Mouse (Mus musculus) urinary bladder, postnatal 14 days (tissue): Measurements from ENCODE around the gene Gm11034.

Source experiments
- DNase-seq: peaks from one replicate; pipeline ENCODE4 v3.0.0; 2021; ENCODE audit warnings: low spot score

Gene Gm11034

DNA sequence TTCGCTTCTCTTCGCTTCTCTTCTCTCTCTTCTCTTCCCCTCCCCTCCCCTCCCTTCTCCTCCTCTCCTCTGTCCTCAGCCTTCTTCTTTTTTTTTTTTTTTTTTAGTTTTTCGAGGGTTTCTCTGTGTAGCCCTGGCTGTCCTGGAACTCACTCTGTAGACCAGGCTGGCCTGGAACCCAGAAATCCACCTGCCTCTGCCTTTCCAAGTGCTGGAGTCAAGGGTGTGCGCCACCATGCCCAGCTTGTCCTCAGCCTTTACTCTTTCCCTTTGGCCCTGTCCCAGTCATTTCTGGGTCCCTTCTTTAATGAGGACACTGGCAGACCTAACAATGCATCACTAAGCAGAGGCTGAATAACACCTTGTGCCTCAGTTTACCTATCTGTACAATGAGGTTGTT is at the start of gene Gm11034:
Gm11034 (minus strand) TSS at position 101 of the 400 bp plus-strand sequence.
- no peak for DNase-seq

DNA sequence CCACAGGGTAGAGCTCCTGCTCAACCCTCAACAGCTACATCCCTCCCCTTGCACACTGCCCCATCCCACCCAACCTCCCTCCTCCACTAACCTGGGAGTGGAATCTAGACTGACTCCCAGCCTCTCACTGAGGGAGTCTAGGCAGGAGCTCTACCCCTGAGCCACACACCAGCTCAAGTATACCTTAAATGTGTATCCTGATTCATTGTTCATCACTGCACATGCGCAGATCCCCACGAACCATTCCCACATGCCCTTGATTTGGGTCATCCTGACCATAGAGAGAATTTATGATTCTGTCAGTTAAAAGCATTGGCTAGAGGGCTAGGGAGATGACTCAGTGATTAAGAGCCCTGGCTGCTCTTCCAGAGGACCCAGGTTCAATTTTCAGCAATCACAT is 49.3 kb upstream of the Gm11034 start:
- DNase-seq: no peak

DNA sequence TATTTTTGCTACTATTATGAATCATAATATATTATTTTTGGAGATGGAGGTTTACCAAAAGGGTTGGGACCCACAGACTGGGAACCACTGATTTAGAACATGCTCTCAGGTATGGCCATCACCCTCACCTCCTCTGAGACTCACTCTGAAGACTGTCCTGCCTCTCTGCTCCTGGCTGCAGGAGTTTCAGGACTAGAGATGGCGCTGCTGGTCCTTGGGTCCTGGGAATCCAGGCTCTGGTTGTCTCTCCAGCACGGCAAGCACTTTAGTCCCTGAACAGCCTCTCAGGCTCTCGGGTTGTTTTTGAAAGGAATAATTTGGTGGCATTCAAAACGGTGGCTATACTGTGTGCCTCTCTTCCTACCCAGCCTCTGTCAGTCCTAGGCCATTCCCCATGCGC is 48.4 kb upstream of the Gm11034 start:
- no peak for DNase-seq

DNA sequence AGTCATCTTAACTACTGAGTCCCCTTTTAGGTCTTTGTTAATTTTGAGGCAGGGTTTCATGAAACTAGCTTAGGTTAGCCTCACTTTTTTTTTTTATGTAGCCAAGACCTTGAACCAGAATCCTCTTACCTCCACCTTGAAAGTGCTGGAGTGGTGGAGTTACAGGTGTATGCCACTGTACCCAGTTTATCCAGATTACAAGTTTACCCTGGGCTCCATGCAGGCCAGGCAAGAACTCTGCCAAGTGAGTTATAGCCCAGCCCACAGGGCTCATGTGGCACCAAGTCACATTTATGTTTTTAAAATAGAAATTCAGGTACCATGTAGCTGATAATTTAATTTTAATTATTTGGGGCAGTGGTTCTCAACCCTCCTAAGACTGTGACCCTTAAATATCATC is 48.0 kb upstream of the Gm11034 start:
- no peak for DNase-seq

DNA sequence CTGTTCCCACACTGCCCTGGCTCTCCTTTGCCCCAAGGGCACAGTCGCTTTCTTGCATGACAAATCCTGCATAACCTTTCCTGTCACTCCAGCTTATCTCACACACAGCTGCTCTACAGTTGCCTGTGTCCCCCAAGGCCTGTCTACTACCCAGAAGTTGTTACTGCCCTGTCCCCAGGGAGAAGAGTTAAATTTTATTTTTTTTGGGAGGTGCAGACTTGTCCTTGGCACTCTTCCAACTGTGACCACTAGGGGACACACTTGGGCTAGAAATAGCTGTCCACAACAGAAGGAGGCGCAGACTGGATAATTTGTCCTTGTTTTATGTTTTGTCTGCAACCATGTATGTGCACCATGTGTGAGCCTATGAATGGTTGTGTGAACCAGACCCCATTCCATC is 47.6 kb upstream of the Gm11034 start:
- DNase-seq: peak; percentile 43

DNA sequence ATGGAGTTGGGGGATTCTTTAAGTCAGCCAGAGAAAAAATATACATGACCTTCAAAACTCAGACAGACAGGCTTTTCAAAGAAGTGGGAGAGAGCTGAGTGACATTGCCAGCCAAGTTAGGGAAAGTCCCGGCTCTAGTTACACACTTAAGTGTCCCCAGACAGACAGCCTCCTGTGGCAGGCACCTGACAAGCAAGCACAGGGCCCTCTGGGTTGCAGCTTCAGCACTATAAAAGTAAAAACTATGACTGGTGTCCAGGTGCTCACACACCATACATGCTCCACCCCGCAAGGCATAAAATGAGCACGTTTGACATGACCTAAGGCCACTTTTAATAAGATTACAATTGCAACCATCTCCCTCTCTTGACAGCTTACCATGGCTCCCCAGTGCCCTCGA is 47.1 kb upstream of the Gm11034 start:
- DNase-seq: no peak

DNA sequence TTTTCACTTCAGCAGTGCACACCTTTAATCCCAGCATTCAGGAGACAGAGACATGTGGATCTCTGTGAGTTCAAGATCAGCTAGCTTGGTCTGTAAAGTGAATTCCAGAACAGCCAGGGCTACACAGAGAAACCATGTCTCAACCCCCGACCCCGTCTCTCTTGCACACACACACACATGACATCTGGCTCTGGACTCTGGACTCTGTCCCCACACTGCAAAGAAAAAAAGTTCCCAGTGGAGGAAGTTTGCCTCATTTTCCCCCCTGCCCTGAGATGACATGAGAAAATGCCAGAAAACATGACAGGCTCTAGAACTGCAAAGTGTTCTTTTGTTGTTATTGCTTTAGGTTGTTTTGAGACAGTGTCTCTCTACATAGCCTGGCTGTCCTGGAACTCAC is 46.4 kb upstream of the Gm11034 start:
- no peak for DNase-seq

DNA sequence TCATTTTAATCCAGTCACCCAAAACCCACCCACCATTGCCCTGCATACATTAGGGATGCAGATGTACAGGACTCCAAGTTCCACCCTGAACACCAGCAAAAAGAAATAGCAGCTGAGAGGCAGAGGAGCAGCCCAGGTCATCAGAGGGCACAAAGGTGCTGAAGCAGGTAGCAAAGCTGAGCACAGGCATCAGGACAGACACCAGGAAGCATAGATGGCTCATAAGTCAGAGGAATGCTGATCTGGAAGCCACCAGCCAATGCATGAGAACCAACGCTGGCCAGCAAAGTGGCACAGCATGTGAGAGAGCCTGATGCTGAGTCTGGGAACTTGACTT is 44.4 kb upstream of the Gm11034 start:
- no peak for DNase-seq

DNA sequence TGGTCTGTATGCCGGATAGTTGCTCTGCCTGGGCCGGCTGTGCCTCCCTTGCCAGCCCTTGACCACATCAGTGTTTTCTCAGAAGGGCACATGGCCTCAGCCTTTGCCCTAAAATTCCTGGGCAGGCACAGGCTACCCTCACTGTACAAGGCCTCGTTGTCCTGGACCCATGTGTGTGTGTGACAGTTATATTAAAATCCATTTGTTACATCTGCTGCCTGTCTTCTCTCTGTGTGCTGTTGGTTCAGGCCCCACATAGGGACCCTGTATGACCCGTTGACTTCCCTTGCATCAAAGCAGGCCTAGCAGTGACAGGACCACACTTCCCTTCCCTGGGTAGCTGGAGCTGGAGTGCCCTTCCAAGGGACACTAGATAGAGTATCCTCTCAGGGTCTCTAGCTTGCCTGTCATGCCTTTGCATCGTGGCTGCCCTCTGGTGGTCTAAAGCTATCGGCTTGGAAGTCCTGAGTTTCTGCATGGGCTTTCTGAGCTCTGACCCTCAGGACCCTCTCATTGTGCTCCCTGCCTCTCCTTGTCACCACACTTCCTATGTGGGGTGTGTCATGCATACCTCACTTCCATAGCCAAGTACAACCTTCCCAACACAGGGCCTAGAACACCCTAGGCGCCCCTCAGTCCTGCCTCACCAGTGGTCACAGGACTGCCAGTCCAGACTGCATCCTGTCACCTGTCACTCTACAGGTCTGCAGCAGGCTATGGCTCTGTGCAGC is 43.9 kb upstream of the Gm11034 start:
- DNase-seq: peak; percentile 26

DNA sequence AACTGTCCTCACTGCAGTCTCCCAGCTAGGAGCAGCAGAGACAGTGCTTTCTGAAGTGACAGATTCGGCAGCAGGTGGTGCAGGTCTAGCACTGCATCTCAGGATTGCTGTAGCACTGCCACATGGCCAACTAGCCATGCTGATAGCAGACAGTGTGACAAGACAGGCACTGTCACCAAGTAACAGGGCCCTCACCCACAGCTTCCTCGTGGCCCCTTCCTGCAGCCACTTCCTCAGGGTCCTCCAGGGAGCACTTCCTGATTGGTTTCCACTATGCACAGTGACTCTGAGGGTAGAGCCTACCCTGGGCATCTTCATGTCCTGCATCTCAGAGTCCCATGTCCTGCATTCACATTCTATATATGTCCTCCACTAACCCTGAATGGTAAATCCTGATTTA is 31.2 kb upstream of the Gm11034 start:
- no peak for DNase-seq

DNA sequence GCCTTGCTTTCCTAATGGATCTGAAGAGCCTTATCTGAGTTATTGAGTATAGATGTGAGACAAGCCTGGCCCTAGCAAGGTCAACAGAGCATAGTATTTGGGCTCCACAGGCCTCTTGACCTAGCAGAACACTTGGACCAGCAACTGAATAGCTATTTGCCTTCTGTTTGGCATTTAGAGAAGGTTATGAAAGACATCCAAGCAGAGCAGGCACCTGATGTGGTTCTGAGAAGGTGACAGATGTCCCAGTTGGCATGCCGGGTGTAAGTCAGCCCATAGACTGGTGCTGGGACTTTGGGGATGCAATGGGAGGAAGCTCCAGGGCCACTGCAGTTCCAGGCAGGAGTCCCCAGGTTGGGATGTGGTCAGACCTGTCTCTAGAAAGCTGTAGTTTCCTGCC is 28.8 kb upstream of the Gm11034 start:
- DNase-seq: no peak

DNA sequence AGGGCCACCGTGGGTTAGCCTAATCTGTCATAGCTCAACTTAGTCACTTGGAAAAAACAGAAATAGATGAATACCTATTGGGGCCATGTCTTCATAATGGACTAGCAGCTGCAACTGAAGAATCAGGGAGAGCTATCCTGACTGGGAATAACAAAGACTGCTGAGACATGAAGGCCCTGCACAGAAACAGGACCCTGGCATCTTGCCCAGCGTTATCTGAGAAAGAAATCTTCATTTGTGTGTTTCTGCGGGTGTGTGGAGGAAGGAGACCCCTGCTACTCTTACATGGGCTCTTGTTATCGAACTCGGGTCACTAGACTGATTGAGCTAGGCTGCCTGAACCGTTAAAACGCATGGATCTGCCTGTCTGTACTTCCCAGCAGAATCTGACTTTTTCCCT is 27.5 kb upstream of the Gm11034 start:
- DNase-seq: no peak

DNA sequence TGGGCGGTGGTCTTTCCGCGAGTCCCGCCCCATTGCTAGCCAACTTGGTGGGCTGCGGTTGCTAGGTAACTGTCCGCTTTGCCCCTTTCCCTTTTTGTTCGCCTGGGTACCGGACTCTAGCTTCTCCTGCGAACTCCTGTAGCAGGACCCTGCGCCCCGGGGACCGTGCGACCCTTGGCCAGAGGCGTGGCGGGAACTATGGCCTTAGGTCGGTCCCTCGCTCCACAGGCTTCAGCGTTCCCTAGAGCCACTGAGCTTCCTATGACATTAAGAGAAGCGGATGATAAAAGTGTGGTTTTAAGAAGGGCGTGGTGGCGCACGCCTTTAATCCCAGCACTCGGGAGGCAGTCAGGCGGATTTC is 26.9 kb upstream of the Gm11034 start:
- DNase-seq: no peak

DNA sequence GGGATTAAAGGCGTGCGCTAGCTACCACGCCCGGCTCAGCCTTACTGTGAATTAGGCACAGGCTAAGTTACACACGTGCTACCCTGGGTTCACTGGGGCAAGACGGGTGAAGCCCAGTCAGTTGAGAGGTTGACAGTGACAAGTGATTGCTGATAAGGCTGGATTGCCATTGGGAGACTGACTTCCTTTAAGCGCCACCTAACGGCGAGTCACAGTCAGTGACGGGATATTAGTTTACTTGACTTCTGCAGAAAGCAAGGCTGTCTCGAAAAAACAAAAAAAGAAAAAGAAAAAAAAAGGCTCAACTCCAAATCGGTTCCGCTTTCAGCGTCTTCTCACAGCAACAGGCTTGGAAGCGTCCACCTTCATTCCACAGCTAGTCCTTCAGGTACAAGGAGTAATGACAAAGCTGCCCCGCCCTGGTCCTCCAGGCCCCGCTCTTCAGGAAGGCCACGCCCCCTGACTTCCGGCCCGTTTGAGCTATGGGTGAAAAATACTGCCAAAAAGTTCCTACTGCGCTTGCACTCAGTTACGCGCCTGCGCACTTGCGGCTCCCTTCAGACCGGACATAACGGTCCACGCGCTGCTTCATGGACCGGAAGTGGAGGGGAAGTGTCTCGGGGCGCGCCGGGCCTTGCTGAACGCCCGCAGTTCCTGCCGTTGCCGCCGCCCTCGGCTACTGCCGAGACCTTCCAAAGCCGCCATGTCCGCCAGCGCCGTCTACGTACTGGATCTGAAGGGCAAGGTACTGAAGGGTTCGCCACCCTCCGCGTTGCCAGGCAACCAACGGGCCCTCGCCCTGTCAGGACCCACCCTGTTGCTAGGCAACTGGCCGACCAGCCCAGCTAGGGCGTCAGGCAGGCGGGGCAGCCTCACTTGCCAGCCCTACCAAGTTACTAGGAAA is 26.3 kb upstream of the Gm11034 start, which contains the start of gene Ap1m1:
Ap1m1 (plus strand) TSS at position 520 of the 904 bp plus-strand sequence.
- DNase-seq: peak; percentile 98

DNA sequence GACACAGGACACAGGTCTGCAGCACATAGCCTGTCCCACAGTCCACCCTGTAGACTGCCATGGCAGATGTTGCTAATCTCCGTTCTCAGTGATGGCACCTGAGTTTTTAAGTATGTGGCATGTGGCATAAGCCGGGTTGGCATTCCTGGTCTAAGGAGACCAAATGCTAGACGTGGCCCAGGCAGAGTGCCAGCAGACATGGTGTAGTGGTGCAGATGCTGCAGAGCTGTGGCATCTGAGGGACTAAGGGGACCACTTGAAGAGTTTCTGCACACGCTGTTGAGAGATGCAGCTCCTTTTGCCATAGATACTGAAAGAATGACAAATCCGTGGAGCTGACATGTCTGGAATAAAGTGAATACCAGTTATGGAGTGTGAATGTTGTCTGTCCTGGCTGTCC is 9.2 kb upstream of the Gm11034 start:
- no peak for DNase-seq

DNA sequence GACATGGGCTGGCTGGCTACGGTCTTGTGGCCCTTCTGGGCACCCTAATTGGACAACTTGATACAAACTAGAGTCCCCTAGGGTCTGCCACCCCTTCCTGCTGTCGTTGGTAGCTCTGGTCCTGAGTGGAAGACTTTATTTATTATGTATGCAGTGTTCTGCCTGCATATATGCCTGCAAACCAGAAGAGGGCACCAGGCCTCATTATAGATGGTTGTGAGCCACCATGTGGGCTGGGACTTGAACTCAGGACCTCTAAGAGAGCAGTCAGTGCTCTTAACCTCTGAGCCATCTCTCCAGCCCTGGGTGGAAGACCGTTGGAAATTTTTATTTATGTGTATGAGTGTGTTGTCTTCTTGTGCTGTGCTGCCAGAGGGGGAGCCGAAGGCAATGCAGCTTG is 7.3 kb upstream of the Gm11034 start:
- DNase-seq: no peak

DNA sequence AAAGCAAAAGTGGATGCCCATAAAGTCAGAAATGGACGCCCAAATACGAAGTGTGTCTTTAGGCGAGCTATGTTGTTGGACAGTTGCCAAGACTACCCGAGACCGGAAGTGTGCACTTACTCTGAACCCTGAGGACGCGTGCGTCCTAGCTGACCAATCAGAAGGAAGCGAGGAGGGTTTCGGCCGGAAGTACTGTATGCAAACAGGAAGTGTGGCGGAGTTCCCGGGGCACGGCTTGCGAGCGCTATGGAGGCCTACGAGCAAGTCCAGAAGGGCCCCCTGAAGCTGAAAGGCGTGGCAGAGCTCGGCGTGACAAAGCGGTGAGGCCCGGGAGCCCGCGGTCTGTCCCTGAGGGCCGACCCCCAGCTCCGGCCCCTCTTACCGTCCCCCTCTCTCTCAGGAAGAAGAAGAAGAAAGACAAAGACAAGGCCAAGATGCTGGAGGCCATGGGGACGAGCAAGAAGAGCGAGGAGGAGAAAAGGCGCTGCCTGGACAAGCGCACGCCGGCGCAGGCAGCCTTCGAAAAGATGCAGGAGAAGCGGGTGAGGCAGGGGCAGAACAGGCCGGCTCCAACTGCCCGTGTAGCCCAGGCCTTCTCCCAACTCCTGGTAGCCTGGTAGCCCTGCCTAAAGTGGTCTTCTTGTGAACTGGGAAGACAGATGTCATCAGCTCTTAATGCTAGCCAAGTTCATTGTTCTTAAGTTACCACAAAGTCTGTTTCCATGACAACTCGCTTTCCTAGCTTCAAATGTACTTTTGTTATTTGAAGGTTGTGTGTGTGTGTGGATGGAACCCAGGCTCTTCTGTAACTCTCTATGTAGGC is 6.3 kb upstream of the Gm11034 start, which contains the start of gene Fam32a:
Fam32a (plus strand) TSS at position 190 of the 823 bp plus-strand sequence.
- peak; percentile 89 for DNase-seq

DNA sequence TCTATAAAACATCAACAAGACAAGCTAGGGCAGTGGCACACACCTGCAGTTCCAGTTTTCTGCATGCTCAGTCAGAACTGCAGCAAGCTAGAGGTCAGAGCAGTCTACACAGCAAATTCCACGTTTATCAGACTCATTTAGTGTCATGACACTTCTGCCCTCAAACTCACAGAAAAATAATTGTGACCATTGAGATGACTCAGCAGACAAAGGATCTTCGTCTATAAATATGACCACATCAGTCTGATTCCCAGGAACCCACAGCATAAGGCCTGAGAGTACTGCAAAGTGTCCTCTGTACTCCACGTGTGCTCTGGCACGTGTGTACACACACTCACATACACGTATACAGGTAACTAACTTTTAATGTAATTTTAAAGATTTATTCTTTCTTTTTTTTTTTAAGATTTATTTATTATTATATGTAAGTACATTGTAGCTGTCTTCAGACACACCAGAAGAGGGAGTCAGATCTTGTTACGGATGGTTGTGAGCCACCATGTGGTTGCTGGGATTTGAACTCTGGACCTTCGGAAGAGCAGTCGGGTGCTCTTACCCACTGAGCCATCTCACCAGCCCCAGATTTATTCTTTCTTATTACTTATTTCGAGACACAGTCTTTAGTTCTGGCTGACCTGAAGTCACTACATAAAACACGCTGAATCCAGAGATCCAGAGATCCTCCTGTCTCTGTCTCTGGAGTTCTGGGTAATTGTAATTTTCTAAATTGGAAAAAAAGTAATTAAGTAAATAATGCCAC is 5.5 kb upstream of the Gm11034 start:
- DNase-seq: no peak

DNA sequence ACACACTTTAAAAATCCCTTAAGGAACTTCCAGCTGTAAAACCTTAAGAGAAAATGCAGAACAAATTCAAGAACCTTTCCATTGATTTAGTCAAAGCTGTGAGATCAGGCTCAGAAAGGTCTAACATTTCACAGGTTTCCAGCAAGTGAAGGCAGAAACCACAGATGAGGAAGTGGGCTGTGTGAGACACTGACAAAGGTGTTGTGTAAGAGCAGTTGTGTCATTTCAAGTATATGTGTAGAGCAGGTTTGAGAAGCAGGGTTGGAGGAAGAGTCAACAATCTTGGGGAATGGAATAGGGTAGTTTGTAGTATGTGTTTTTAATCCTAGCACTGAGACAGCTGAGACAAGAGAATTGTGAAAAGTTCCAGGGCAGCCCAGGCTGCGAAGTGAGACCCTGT is 2.4 kb upstream of the Gm11034 start:
- DNase-seq: no peak

DNA sequence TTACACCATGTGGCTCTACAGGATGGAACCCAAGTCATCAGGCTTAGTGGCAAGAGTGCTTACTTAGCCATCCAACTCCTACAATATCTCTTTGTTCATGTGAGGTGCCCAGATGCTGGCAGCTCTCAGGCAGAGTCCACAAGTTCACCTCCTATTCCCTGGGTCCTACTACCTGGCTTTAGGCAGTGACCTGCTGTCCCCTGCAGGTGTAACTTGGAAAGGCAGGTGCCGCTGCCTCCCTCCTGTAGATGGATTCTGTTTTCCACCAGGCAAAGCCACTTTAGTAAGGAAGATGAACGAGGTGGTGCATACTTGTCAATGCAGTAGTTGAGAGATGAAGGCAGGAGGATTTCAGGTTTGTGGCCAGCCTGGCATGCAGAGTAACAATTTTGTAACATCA is 1.6 kb upstream of the Gm11034 start:
- no peak for DNase-seq

DNA sequence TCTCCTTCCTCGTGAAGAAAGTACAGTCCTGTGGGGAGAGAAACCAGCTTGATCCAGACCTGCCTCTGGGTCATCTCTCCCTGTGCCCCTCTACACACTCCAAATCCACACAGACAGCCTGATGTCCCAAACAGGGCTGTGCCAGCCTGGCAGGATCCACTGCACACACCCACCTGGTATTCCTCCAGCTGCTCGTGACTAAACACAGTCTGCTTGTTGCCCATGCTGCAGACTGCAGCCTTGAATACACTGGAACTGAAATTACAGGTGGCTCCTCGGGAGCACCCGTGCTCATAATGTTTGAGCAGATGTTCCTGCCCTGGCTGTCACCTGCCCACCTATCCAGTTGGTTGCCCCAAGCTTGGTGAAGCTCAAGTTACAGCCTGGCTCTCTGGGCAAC is 685 bp downstream of the Gm11034 start, which contains the start of gene Cib3:
Cib3 (minus strand) TSS at position 87 of the 400 bp plus-strand sequence.
- DNase-seq: no peak

DNA sequence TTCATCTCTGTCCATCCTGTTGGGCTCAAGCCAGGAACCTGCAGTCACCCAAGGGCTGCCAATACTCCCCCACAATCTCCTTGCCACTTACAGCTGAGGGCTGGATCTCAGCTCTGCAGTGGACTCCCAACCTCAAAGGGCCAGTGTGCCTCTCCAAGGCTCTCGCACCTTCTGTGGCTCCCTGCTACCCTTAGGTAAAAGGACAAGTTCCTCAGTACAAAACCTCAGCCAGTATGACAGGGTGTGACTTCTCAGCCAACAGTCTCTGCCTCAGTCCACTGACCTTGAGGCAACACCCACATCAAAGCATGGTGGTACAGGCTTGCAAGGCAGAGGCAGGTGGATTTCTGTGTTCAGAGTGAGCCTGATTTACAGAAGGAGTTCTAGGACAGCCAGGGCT is 1.6 kb downstream of the Gm11034 start:
- DNase-seq: no peak
